Mouse (Mus musculus) adrenal gland, postnatal 10 days (tissue): ENCODE results near the gene Unc93a. TPM values are rescaled to one million over a fixed set of nuclear protein-coding genes. Genes with fewer than 3 reads are reported as not detected.
A peak's percentile ranks its signal among the peaks of the same experiment; 100 is the strongest.
"Not testable (repeated sequence)": the region's sequence is repeated elsewhere in the genome, so short reads cannot be mapped to it uniquely, and the experiment has no call there.

Experiments used
- DNase-seq: peaks from one replicate; pipeline ENCODE4 v3.0.0; 2021; ENCODE audit warnings: mixed read lengths
- long read RNA-seq, 2 experiments: library from polyadenylated mRNA; stranded (forward); transcript quantifications; one replicate each; pipeline ENCODE4 v2.0.0; 2021
- total RNA-seq, 2 experiments: library from RNA; stranded (reverse); gene quantifications; 2 replicates each; pipeline ENCODE4 v1.2.3; 2021

The Unc93a gene
- under 1 TPM; 0.27 to 0.39 TPM for total RNA-seq
- long read RNA-seq, experiment 1, result 0 reads
- long read RNA-seq, experiment 2, result 0 reads

DNA sequence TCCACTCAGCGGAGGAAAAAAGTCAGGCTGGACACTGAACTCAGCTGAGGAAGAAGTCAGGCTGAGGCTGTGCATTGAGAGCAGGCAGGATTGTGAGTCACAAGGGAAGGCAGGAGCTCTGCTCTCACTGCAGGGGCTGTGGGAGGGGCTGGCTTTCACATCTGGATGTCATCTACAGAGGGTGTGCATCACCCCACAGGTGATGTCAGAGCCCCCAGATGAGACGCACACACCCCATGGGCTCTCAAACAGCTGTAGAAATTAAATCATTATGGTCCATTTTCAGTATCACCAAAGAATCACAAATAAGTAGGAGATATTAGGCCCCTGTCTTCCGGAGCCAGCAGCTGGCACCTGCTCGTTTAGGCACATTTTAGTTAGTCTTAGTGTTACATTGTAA is at the start of gene Unc93a:
TSS of gene Unc93a (minus strand) at position 101 of the 400 bp plus-strand sequence.
- not testable (repeated sequence) for DNase-seq

DNA sequence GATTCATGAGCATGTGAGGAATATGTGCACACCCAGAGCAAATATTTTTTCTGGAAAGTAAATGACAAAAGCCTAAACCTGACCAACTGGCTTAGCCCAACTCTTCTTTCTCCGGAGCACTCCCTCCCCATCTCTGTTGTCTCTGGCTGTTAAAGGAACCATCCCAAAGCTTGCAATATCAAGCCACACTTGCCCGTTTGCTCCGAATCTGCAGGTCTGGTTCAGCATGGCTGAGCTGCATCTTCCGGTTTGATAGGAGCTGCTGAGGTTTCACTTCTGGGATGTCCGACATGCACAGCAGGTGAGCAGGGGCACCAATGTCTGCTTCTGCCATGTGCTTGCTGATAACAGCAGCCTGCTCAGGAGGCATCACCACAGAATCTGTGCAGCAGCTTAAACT is 48.9 kb upstream of the Unc93a start:
- not testable (repeated sequence) for DNase-seq

DNA sequence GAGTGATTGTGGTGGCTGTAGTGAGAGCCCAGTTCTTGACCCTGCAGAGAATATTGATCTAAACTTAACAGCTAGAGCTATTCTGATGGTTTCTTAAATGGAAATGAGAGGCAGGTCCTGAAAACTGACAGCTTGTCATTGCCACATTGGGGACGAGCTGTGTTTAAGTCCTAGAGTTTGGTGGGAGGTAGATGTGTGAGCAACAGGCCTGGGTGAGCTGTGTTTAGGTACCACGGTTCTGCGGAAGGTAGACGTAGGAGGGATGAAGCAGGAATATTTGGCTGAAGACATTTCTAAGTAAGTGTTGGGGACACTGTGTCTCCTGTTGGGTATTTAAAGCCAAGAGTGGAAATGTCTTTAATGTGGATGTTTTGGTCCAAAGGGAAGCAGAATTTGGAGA is 47.4 kb upstream of the Unc93a start:
- DNase-seq, result not testable (repeated sequence)

GRCm38 (mm10) chr17:13177796-13178195 is 46.2 kb upstream of the Unc93a start:
- not testable (repeated sequence) for DNase-seq

- DNase-seq, result not testable (repeated sequence)
Measured at GRCm38 (mm10) chr17:13175609-13176008, 44.0 kb upstream of the Unc93a start.

- peak; percentile 14 for DNase-seq
Measured at GRCm38 (mm10) chr17:13174029-13174428, 42.4 kb upstream of the Unc93a start.

DNA sequence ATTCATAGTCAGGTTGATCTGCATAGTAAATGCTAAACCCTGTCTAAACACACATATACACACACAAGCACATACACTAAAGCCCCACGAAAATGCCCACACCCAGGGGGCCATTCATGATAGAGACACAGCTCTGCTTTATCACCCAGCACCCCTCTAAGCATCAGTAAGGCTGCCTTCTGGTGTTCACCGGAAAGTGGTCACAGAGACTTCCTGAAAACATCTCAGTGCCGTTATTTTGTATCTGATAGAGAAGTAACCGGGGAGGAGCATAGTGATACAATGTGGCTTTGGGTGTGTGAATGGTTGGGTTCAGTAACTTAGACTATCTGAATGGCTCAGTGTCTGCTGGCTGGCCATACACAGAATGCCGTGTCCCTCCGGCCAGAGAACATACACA is 42.0 kb upstream of the Unc93a start:
- not testable (repeated sequence) for DNase-seq

GRCm38 (mm10) chr17:13146128-13146527 is 14.5 kb upstream of the Unc93a start:
- not testable (repeated sequence) for DNase-seq

DNA sequence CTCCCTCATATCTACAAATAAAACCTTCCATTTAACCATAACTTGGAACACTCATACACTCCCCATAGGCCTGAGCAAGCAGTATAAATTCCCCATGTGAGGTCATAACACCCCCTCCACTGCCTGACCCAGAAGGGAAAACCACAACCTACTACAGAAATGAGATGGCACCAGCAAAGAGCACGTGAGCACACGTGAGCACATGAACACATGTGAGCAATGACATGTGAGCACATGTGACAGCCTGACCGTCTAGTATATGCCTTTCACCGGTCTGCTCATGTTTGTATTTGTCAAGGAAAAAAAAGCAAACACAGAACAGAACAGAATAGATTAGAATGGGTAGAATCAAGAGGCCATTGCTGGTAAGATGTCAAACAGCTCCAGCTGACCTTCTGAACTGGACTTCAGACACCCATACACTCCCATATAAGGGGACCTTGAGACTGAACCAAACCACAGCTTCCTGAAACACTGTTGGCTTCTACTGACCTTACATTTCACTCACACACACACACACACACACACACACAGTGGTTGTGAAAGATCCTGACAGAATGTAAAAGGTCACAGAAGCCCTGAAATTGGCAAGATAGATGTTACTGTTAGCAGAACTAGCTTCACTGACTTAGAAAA is 13.1 kb upstream of the Unc93a start:
- peak; percentile 55 for DNase-seq

- DNase-seq, result not testable (repeated sequence)
Measured at GRCm38 (mm10) chr17:13142665-13143064, 11.1 kb upstream of the Unc93a start.

DNA sequence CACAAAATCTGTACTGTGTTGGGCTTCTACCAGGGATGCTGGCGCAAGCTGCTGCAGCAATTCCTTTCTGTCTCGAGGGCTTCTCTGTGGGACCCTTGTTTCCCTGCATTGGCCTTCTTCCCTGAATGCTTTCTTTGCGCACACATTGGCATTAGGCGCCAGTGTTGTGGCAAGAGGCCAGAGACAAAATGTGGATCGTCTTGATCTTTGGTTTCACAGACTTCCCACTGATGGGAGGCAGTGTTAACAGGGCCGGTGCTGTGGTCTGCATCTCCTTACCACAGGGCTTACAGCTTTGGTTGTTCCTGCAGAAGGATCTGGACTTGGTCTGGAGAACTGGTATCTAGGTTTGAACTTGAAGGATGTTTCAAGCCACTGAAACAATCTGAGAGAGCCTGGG is 3.7 kb upstream of the Unc93a start:
- peak; percentile 15 for DNase-seq

DNA sequence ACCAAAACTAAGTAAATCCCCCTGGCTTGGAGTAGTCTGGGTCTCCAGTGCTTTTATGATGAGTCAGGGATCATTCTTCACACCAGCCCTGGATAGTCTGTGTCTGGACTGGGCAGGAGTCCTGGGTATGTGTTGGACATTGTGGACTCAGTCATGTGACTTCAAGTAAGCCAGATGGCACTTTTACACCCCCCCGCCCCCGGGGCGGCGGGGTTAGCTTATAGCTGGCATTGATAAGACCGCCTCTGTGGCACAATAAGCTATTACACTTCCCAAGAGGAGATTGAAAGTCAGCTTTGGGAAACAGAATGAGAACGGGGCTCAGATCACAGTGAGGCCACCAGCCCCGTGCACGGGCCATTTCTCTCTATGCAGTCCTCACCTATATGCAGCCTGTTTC is 742 bp upstream of the Unc93a start:
- not testable (repeated sequence) for DNase-seq

GRCm38 (mm10) chr17:13129737-13130465 is 1.7 kb downstream of the Unc93a start:
- DNase-seq, result not testable (repeated sequence)

- not testable (repeated sequence) for DNase-seq
Measured at GRCm38 (mm10) chr17:13129324-13129723, 2.3 kb downstream of the Unc93a start.

DNA sequence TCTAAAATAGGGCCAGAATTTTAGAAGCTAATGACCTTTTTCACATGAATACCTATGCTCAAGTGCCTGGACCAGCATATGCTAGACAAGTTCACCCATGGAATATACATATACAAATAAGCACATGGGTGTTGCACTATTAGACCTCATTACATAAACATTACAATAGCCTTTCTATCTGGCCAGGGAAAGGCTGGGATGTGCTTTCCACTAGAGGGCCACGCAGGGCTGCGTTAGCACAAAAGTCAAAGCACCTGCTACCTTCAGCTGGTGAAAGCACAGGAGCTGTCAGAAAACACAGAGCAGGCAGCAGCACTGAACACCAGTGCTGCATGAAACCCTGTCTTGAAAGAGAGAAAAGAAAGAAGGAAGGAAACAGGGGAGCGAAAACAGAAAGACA is 7.4 kb downstream of the Unc93a start:
- not testable (repeated sequence) for DNase-seq

- DNase-seq, result not testable (repeated sequence)
Measured at GRCm38 (mm10) chr17:13123308-13124038, 8.1 kb downstream of the Unc93a start.

GRCm38 (mm10) chr17:13112504-13113291 is 18.9 kb downstream of the Unc93a start:
- DNase-seq, result not testable (repeated sequence)

DNA sequence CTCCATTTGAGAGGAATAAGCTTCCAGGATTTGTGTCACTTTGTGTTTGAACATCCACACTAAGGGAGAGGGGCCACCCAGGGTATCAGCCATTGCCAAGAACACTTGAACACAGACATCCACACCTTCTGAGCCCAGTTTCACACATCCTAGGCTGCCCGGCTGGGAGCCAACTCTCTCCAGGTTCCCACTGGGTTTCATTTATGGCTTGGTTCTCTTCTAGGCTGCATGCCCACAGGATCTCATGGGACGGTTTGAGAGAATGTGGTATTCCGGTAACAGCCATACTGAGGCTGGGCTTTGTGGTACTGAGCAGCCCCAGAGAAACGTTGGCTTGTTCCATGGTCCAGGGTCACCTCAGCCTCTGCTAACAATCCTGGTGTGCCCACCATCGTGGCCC is 25.0 kb downstream of the Unc93a start:
- peak; percentile 72 for DNase-seq

- DNase-seq, result not testable (repeated sequence)
Measured at GRCm38 (mm10) chr17:13092960-13093359, 38.6 kb downstream of the Unc93a start.

GRCm38 (mm10) chr17:13092100-13092764 is 39.4 kb downstream of the Unc93a start:
- DNase-seq, result not testable (repeated sequence)

- DNase-seq, result not testable (repeated sequence)
Measured at GRCm38 (mm10) chr17:13091510-13091909, 40.1 kb downstream of the Unc93a start.
